Mouse (Mus musculus): Measurements from ENCODE around the gene Epb41l3. TPM values are rescaled to one million over a fixed set of nuclear protein-coding genes. Genes with fewer than 3 reads are reported as not detected.

The Epb41l3 gene
- total and polyA plus RNA-seq, 3 experiments, result not detected

DNA sequence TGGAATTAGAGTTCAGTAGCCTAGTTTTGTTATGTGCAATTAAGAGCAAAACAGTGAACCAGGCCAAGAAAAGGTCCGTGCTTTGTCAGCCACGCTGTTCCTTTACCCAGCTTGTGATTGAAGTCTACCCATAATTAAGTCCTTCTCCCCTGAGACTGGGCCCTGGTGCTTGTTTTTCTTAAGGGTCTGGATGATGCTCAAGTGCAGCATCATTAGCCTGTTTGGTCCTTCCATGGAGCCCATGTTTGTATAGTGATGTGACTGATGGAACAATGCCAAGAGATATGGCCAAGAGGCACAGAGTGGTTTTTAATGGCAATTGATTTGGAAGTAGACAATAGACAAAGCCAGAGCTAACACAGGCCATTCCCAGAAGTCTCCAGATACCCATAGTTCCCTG lies 36.7 kb downstream of the Epb41l3 start:
- Histone ChIP-seq H3K79me2 (ENCODE audit: control insufficient read depth, insufficient read depth, low read length, poor library complexity) (no peaks in the 10 kb centered on the region), H3K27ac (ENCODE audit: control insufficient read depth, low read depth, low read length) (no peak overlapping the region), H3K27me3 (ENCODE audit: control insufficient read depth in 1 of 2, insufficient read depth in 2 of 2, low read length in 2 of 2) (no peaks in the 10 kb centered on the region), H3K9me3 (replicated peaks; ENCODE audit: insufficient read depth, low read length) (no peaks in the 10 kb centered on the region), H3K4me3 (ENCODE audit: control insufficient read depth in 1 of 2, insufficient read depth in 1 of 2, low read depth in 2 of 2, low read length in 2 of 2) (no peak overlapping the region), H3K36me3 (ENCODE audit: control insufficient read depth in 1 of 2, insufficient read depth in 2 of 2, low read length in 2 of 2) (no peaks in the 10 kb centered on the region), H3K9ac (ENCODE audit: control insufficient read depth, low read depth, low read length, poor library complexity, severe bottlenecking) (no peak overlapping the region), H3K4me1 (ENCODE audit: control insufficient read depth in 1 of 2, insufficient read depth in 2 of 2, low read length in 2 of 2) (no peaks in the 10 kb centered on the region)
- TF ChIP-seq TCF12 (IDR thresholded peaks at IDR 0.05; ENCODE audit: low read depth, low read length) (no peak), ZC3H11A (IDR thresholded peaks at IDR 0.05; ENCODE audit: low read depth, low read length) (no peak), RCOR1 (IDR thresholded peaks at IDR 0.05; ENCODE audit: low read depth, low read length) (no peak), POLR2A (IDR thresholded peaks at IDR 0.05; ENCODE audit: control insufficient read depth in 1 of 2, insufficient read depth in 1 of 2, low read depth in 1 of 2, low read length in 2 of 2, poor library complexity in 1 of 2) (no peak), MAFK (IDR thresholded peaks at IDR 0.05; ENCODE audit: borderline replicate concordance, low read depth, low read length) (no peak), RAD21 (IDR thresholded peaks at IDR 0.05; ENCODE audit: low read depth, low read length) (no peak), MYB (IDR thresholded peaks at IDR 0.05; ENCODE audit: low read depth, low read length) (no peak), POLR2AphosphoS5 (IDR thresholded peaks at IDR 0.05; ENCODE audit: borderline replicate concordance, low read depth, low read length) (no peak), ZMIZ1 (IDR thresholded peaks at IDR 0.05; ENCODE audit: low read depth, low read length) (no peak), E2F4 (IDR thresholded peaks at IDR 0.05; ENCODE audit: borderline replicate concordance, low read depth, low read length) (no peak), JUND (IDR thresholded peaks at IDR 0.05; ENCODE audit: low read depth, low read length) (no peak), CHD1 (IDR thresholded peaks at IDR 0.05; ENCODE audit: low read depth, low read length) (no peak), HCFC1 (IDR thresholded peaks at IDR 0.05; ENCODE audit: low read depth, low read length) (no peak), EP300 (IDR thresholded peaks at IDR 0.05; ENCODE audit: low read depth in 1 of 2, low read length in 2 of 2) (no peak), CHD2 (IDR thresholded peaks at IDR 0.05; ENCODE audit: low read length) (no peak), USF2 (IDR thresholded peaks at IDR 0.05; ENCODE audit: borderline replicate concordance in 1 of 2, insufficient read depth in 1 of 2, low read depth in 1 of 2, low read length in 2 of 2) (no peak), USF1 (IDR thresholded peaks at IDR 0.05; ENCODE audit: low read depth, low read length) (no peak), TAL1 (IDR thresholded peaks at IDR 0.05; ENCODE audit: low read length) (no peak), TBP (IDR thresholded peaks at IDR 0.05; ENCODE audit: low read depth, low read length) (no peak), MYC (IDR thresholded peaks at IDR 0.05; ENCODE audit: low read depth, low read length) (no peak)
- no peak for DNase-seq (ENCODE audit: low read depth, low spot score)

DNA sequence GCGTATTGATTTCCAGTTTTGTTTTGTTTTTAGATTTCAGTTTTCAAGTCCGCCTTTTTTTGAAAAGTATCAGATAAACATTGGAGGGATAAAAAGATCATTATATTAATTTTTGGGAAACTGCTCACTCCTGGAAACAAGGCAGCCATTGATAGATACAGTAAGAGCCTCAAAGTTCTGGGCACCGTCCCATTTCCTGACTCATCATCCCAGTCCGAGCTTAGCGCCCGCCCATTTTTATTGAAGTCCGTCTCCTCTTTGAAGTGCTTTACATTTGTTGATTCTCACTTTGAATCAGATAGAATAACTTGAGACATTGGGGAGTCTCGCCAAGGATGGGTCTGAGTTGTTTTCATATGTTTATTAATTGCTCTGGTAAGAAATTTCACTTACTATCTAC lies 43.7 kb downstream of the Epb41l3 start:
- Histone ChIP-seq H3K79me2 (ENCODE audit: control insufficient read depth, insufficient read depth, low read length, poor library complexity) (no peaks in the 10 kb centered on the region), H3K9me3 (replicated peaks; ENCODE audit: insufficient read depth, low read length) (no peaks in the 10 kb centered on the region), H3K9ac (ENCODE audit: control insufficient read depth, low read depth, low read length, poor library complexity, severe bottlenecking) (no peak overlapping the region), H3K4me1 (ENCODE audit: control insufficient read depth in 1 of 2, insufficient read depth in 2 of 2, low read length in 2 of 2) (no peaks in the 10 kb centered on the region), H3K27ac (ENCODE audit: control insufficient read depth, low read depth, low read length) (no peak overlapping the region), H3K36me3 (ENCODE audit: control insufficient read depth in 1 of 2, insufficient read depth in 2 of 2, low read length in 2 of 2) (no peaks in the 10 kb centered on the region), H3K4me3 (ENCODE audit: control insufficient read depth in 1 of 2, insufficient read depth in 1 of 2, low read depth in 2 of 2, low read length in 2 of 2) (no peak overlapping the region), H3K27me3 (ENCODE audit: control insufficient read depth in 1 of 2, insufficient read depth in 2 of 2, low read length in 2 of 2) (no peaks in the 10 kb centered on the region)
- TF ChIP-seq MEF2A (IDR thresholded peaks at IDR 0.05; ENCODE audit: extremely low read depth, insufficient replicate concordance, low read depth, low read length, poor library complexity, severe bottlenecking) (no peak), SMC3 (IDR thresholded peaks at IDR 0.05; ENCODE audit: low read depth, low read length) (no peak), BHLHE40 (IDR thresholded peaks at IDR 0.05; ENCODE audit: borderline replicate concordance, low read depth, low read length) (no peak), MAFK (IDR thresholded peaks at IDR 0.05; ENCODE audit: borderline replicate concordance, low read depth, low read length) (no peak), HCFC1 (IDR thresholded peaks at IDR 0.05; ENCODE audit: low read depth, low read length) (no peak), ZNF384 (IDR thresholded peaks at IDR 0.05; ENCODE audit: low read depth, low read length) (no peak), CTCF (IDR thresholded peaks at IDR 0.05 in 2 of 3, conservative IDR thresholded peaks at IDR 0.05 in 1 of 3; ENCODE audit: control insufficient read depth in 1 of 3, insufficient read depth in 1 of 3, low read depth in 2 of 3, low read length in 3 of 3, poor library complexity in 1 of 3, severe bottlenecking in 1 of 3) (no peak), RCOR1 (IDR thresholded peaks at IDR 0.05; ENCODE audit: low read depth, low read length) (no peak), ZKSCAN1 (IDR thresholded peaks at IDR 0.05; ENCODE audit: low read depth, low read length) (no peak), EP300 (IDR thresholded peaks at IDR 0.05; ENCODE audit: low read depth in 1 of 2, low read length in 2 of 2) (no peak), ELF1 (IDR thresholded peaks at IDR 0.05; ENCODE audit: low read depth, low read length) (no peak), POLR2AphosphoS5 (IDR thresholded peaks at IDR 0.05; ENCODE audit: borderline replicate concordance, low read depth, low read length) (no peak), UBTF (IDR thresholded peaks at IDR 0.05; ENCODE audit: borderline replicate concordance, insufficient read depth, low read depth, low read length) (no peak), POLR2AphosphoS2 (IDR thresholded peaks at IDR 0.05; ENCODE audit: low read length) (no peak)
- no peak for DNase-seq (ENCODE audit: low read depth, low spot score)

Data from MEL (cell line).